Mouse (Mus musculus): Measurements from ENCODE around the gene Hif1an.

DNA sequence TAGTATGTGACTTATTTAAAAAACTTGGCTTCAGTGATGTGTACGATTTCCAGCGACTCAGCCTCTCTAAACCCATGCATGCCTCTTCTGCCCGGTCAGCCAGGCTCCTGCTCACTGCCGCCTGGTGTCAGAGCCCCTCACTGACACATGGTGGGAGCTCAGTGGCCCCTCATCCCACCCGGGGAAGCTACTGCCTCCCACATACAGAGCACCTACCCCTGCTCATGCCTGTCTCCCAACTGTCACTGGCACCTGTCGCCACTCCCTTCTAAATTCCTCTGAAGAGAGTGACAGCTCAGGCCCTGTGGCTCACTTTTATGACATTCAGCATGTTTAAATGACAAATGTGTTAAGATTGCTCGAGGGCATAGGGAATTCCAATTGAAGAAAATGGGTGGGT is 13.6 kb downstream of the Hif1an start:
- TF ChIP-seq CTCF (IDR thresholded peaks at IDR 0.05; ENCODE audit: low read depth, low read length) (no peak), POLR2A (IDR thresholded peaks at IDR 0.05; ENCODE audit: borderline replicate concordance, low read depth, low read length) (no peak)
